Mouse (Mus musculus) forebrain, embryonic 12.5 days (tissue): ENCODE data around the gene Uqcrq. TPM values are rescaled to one million over a fixed set of nuclear protein-coding genes. Genes with fewer than 3 reads are reported as not detected.
A peak's percentile ranks its signal among the peaks of the same experiment; 100 is the strongest.

ENCODE experiments used
- ATAC-seq: fragments of 200-750 bp; cut with Nextera tagmentation; 2 replicates; pipeline ENCODE4 v1.8.0; 2017; ENCODE audit warnings: moderate TSS enrichment; ENCODE audit not compliant: low FRiP score
- H3K27ac ChIP-seq: fragments of 300-500 bp; sonication (generic); 2 replicates; pipeline ENCODE4 v1.5.1; 2016; ENCODE audit warnings: mild to moderate bottlenecking
- H3K27me3 ChIP-seq: fragments of 300-500 bp; sonication (generic); 2 replicates; pipeline ENCODE4 v1.6.1; 2016; ENCODE audit warnings: mild to moderate bottlenecking
- H3K36me3 ChIP-seq: fragments of 300-500 bp; sonication (generic); replicated peaks from 2 replicates; pipeline ENCODE4 v1.6.1; 2016; ENCODE audit warnings: mild to moderate bottlenecking
- H3K4me1 ChIP-seq: fragments of 300-500 bp; sonication (generic); 2 replicates; pipeline ENCODE4 v1.6.1; 2016
- H3K4me2 ChIP-seq: fragments of 300-500 bp; sonication (generic); 2 replicates; pipeline ENCODE4 v1.6.1; 2016; ENCODE audit warnings: mild to moderate bottlenecking, moderate library complexity
- H3K4me3 ChIP-seq: fragments of 300-500 bp; sonication (generic); replicated peaks from 2 replicates; pipeline ENCODE4 v1.5.1; 2016; ENCODE audit warnings: mild to moderate bottlenecking
- H3K9ac ChIP-seq: fragments of 300-500 bp; sonication (generic); 2 replicates; pipeline ENCODE4 v1.6.1; 2016; ENCODE audit warnings: mild to moderate bottlenecking
- H3K9me3 ChIP-seq: fragments of 300-500 bp; sonication (generic); 2 replicates; pipeline ENCODE4 v1.6.1; 2016
- WGBS: fragments of 180-500 bp; shearing (Covaris S2); methylation state at CpG from one replicate; pipeline ENCODE4 v1.1.7; 2016; 5-methylcytosine and 5-hydroxymethylcytosine counted together
- polyA plus RNA-seq: library from polyadenylated mRNA; unstranded; fragments of >200 nt; fragmentation: Nextera tagmentation; extraction: Ambion mirVana; gene quantifications from 2 replicates; pipeline ENCODE4 v1.2.1, GENCODE M21; 2016

The Uqcrq gene
- polyA plus RNA-seq, 1 experiment from 2014 or later, result 578 TPM

DNA sequence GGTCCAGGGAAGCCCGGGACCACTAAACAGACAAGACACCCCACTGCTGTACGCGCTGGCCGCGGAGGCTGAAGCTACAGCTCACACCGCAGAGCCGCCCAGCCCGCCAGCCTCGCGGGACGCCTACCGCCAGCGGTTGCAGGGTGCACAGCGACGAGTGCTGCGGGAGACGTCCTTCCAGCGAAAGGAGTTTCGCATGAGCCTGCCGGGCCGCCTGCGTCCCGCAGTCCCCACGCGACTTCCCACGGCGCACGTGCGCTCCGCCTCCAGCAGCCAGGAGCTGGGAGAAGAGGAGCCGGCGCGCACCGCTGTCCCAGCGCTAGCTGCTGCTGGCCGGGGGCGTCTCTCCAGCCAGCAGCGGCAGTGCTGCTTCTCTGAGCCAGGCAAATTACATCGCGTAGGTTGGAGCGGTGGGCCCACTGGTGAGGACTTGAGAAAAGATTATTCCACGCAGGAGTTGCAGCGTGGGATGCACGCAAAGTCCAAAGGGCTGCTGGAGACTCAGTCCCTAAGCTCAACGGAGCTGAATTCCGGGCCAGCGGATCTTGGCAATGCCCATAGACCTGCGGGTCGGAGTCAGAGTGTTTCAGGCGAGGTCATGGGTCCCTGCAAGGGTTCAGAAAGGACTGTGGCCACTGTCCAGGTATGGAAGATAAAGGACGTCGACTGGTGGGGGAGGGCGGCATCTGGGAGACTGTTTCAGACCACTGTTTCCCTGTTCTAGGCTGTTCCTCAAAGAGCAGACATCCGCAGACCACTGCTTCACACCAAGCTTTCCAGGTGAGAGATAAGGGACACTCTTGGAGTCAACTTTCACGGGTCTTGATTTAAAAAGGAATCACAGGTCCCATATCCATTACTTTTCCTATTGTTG is 33.2 kb upstream of the Uqcrq start:
- Histone ChIP-seq H3K9me3 (no peaks in the 10 kb centered on the region), H3K36me3 (no peaks in the 10 kb centered on the region), H3K27me3 (peaks cover 93% of the 10 kb centered on the region), H3K4me2 (peak overlapping the region; percentile 75), H3K27ac (no peak overlapping the region), H3K4me1 (peaks cover 19% of the 10 kb centered on the region), H3K4me3 (peak overlapping the region; percentile 44), H3K9ac (peak overlapping the region; percentile 55)
- WGBS, result 6% methylated on average over 55 of the region's 55 CpGs
- ATAC-seq, result no peak; the same call in 1 of the 2 replicates

DNA sequence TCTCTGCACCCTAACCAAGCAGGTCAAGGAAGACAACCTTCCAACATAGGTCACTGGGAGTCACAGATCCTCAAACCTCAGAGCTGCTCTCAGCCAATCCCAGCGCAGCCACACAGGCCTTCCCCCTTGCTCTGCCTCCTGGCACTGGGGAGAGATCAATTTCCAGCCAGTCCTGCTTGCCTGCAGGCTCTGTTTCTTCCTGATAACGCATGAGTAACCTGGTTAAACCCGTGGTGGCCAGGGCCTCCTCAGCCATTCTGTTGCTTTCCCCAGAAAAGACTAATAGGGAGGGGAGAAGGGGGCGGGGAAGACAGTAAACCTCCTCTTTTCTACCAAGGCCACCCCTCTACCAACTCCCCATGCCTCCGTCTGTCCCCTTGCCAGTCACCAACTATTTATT is 31.1 kb upstream of the Uqcrq start:
- 16% methylated on average over 5 of the region's 5 CpGs for WGBS
- H3K27me3 ChIP-seq, result peaks cover 96% of the 10 kb centered on the region
- peaks cover 23% of the 10 kb centered on the region for H3K4me1 ChIP-seq
- no peak overlapping the region for H3K9ac ChIP-seq
- ATAC-seq, result no peak
- H3K4me2 ChIP-seq, result no peak overlapping the region
- no peak overlapping the region for H3K27ac ChIP-seq
- H3K4me3 ChIP-seq, result no peak overlapping the region
- no peaks in the 10 kb centered on the region for H3K36me3 ChIP-seq
- H3K9me3 ChIP-seq, result no peaks in the 10 kb centered on the region

DNA sequence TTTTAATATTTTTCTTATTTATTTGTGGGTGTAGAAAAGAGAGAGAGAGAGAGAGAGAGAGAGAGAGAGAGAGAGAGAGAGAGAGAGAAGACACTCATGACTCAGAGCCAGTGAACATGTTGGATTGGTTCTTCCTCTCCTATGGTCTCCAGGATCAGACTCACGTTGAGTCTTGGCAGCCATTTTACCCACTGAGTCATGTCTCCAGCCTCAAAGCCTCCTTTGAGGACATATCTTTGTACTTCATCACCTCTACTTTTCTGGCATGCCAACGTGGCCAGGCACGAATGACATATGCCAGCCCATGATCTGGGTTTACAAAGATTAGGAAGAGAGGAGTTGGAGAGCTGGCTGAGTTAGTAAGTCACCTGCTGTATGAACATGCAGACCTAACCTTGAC is 29.6 kb upstream of the Uqcrq start:
- H3K4me3 ChIP-seq, result no peak overlapping the region
- H3K36me3 ChIP-seq, result no peaks in the 10 kb centered on the region
- H3K27ac ChIP-seq, result no peak overlapping the region
- ATAC-seq, result no peak
- peaks cover 20% of the 10 kb centered on the region for H3K4me1 ChIP-seq
- H3K27me3 ChIP-seq, result peaks cover 93% of the 10 kb centered on the region
- 83% methylated on average over 3 of the region's 3 CpGs for WGBS
- no peak overlapping the region for H3K4me2 ChIP-seq
- no peaks in the 10 kb centered on the region for H3K9me3 ChIP-seq
- no peak overlapping the region for H3K9ac ChIP-seq

DNA sequence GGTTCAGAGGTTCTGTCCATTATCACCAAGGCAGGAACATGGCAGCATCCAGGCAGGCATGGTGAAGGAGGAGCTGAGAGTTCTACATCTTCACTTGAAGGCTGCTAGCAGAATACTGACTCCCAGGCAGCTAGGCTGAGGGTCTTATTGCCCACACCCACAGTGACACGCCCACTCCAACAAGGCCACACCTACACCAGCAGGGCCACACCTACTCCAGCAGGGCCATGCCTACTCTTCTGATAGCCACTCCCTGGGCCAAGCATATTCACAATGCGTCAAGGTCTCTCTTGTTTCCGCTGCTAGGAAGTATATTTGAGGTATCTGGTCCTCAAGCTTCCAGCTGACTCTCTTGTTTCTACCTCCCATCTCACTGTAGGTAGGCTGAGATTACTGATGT is 28.4 kb upstream of the Uqcrq start:
- Histone ChIP-seq H3K4me1 (peaks cover 18% of the 10 kb centered on the region), H3K27ac (no peak overlapping the region), H3K9me3 (no peaks in the 10 kb centered on the region), H3K4me2 (no peak overlapping the region), H3K36me3 (no peaks in the 10 kb centered on the region), H3K27me3 (peaks cover 89% of the 10 kb centered on the region), H3K9ac (no peak overlapping the region), H3K4me3 (no peak overlapping the region)
- WGBS, result 63% methylated on average over 3 of the region's 3 CpGs
- ATAC-seq, result no peak

DNA sequence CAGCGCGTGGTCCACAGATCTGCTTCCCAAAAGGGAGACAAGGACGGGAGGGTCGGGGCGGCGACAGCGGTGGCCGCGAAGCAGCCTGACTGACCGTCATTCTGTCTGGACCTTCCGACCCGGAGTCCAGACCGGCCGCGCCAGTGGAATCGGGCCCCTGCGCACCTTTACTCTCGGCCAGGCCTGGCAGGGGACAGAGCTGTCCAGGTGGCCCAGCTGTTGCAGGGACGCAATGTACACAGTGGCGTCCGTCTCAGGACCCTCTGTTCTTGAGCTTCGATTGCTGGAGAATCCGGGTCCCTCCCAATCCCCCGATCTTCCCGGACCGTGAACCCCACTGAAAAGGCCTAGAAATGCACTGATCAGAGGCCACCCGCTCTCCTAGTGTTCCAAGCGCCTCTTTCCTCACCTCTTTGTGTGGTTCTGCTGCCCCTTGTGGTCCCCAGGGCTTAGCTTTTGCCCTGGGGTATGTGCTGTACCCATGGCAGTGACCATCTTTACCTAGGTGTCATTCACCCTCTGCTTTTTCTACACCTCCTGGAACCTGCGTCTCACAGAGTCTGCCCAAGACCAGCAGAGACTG is 26.8 kb upstream of the Uqcrq start:
- ATAC-seq, result peak; percentile 46; the same call in 1 of the 2 replicates
- peaks cover 9% of the 10 kb centered on the region for H3K4me1 ChIP-seq
- peak overlapping the region; percentile 47 for H3K4me3 ChIP-seq
- peak overlapping the region; percentile 61 for H3K9ac ChIP-seq
- no peaks in the 10 kb centered on the region for H3K36me3 ChIP-seq
- H3K9me3 ChIP-seq, result no peaks in the 10 kb centered on the region
- peak overlapping the region; percentile 81 for H3K4me2 ChIP-seq
- 5% methylated on average over 29 of the region's 29 CpGs for WGBS
- H3K27me3 ChIP-seq, result peaks cover 74% of the 10 kb centered on the region
- H3K27ac ChIP-seq, result no peak overlapping the region

DNA sequence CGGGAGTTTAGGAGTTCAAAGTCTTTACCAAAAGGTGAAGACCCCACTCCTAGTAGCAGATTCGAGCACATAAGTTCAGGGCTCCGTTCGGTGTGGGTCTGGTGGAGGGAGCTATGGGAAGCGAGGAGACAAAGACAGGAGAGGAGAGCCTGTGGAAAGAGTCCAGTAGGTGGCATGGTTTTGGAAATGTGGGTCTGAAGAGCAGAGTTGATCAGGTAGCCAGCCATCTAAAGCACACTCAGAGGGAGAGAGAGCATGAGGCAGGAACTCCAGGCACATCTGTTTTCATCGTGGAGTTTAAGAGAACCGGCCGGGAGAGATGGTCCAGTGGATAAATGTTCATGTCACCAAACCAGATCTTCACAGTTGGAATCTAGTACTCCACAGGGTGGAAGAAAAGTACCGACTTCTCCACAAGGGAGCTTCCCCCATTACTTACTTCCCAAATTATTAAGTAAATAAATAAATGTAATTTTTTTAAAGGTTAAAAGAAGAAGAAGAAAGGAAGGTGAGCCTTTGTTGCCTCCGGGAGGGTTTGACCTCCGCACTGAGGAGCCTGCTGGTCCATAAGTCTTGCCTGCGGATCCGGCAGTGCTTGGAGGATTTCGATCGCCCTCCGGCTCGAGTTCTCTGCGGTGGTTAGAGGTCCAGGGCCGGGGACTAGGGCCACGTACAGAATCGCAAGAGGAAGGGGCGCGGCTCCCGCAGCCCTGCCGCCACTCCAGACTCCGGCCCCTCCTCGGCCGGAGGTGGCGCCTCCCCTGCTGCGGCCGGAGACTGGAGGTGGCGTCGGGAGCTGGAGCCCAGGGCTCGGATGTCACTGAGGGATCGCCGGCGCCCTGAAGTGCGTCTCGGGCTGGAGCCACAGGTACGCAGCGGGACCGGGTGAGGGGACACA is 26.1 kb upstream of the Uqcrq start, which contains the start of the genes Gm10447 and Shroom1:
Gm10447 (minus strand) TSS at position 637 of the 898 bp plus-strand sequence.
Shroom1 (plus strand) TSS at position 732 of the 898 bp plus-strand sequence.
- peak within 1 kb of the TSS; percentile 47 for H3K4me3 ChIP-seq
- no peaks in the 10 kb centered on the region for H3K9me3 ChIP-seq
- H3K4me2 ChIP-seq, result peak within 1 kb of the TSS; percentile 81
- peaks cover 9% of the 10 kb centered on the region for H3K4me1 ChIP-seq
- peaks cover 66% of the 10 kb centered on the region for H3K27me3 ChIP-seq
- peak; percentile 44 for ATAC-seq
- 4% methylated on average over 42 of the region's 42 CpGs for WGBS
- no peaks in the 10 kb centered on the region for H3K36me3 ChIP-seq
- no peak within 1 kb of the TSS for H3K27ac ChIP-seq
- H3K9ac ChIP-seq, result peak within 1 kb of the TSS; percentile 61

DNA sequence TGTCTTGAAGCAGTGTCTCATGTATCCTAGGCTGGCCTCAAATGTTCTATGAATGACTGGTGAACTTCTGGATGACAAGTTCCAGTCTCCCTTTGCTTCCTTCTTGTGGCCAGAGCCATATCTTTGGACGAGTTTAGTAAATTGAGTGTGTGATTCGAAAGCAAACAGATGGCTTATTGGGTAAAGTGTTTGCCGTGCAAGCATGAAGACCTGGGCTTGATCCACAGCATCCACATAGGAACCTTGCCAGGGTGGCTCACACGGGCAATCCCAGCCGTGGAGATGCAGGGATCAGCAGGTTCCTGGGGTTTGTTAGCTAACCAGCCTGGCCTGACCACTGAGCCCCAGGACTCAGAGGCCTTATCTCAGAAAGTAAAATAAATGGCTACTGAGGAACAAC is 22.4 kb upstream of the Uqcrq start:
- Histone ChIP-seq H3K27ac (no peak overlapping the region), H3K9me3 (no peaks in the 10 kb centered on the region), H3K9ac (no peak overlapping the region), H3K4me2 (no peak overlapping the region), H3K4me3 (no peak overlapping the region), H3K4me1 (peaks cover 9% of the 10 kb centered on the region), H3K36me3 (no peaks in the 10 kb centered on the region), H3K27me3 (peaks cover 47% of the 10 kb centered on the region)
- no peak for ATAC-seq
- 88% methylated on average over 5 of the region's 5 CpGs for WGBS

DNA sequence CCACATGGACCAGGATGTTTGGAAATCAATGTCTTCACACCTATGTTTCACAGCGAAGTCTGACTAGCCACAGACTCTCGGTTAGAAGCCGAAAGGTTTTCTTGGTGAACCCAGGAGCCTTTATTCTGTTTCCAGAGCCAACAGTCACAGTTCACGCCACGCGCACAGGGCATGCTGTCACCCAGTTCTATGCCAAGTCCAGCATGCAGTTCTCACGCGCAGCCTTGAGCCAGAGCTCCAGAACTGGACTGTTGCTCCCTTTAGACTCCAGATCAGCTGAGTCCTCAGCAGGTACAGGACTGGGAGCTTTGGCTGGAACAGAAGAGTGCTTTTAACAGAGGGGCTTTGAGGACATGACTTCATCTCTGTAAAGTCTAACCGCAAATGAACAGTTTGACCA is 21.8 kb upstream of the Uqcrq start:
- H3K27me3 ChIP-seq, result peaks cover 41% of the 10 kb centered on the region
- no peak overlapping the region for H3K4me2 ChIP-seq
- 95% methylated on average over 9 of the region's 9 CpGs for WGBS
- H3K36me3 ChIP-seq, result no peaks in the 10 kb centered on the region
- H3K4me1 ChIP-seq, result peaks cover 8% of the 10 kb centered on the region
- no peaks in the 10 kb centered on the region for H3K9me3 ChIP-seq
- no peak overlapping the region for H3K27ac ChIP-seq
- H3K4me3 ChIP-seq, result no peak overlapping the region
- no peak for ATAC-seq
- no peak overlapping the region for H3K9ac ChIP-seq

DNA sequence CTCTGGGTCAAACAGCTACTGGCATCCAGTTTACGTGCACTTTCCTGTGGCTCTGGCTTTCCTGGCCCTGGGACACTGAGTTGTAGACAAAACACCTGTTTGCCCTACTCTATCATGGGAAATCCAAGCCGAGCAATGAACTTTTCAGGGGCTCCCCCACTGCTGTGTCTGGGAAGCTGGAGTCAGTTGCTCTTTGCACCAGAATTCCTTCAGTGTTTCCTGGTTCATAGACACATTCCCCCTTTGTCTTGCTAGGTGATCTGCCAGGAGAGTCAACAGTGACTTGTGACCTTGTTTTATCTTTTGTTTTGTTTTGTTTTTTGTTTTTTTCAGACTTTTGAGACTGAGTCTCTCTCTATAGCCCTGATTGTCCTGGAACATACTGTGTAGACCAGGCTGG is 20.7 kb upstream of the Uqcrq start:
- H3K27ac ChIP-seq, result no peak overlapping the region
- WGBS, result 83% methylated on average over 2 of the region's 2 CpGs
- H3K9ac ChIP-seq, result no peak overlapping the region
- H3K4me3 ChIP-seq, result no peak overlapping the region
- no peaks in the 10 kb centered on the region for H3K9me3 ChIP-seq
- no peaks in the 10 kb centered on the region for H3K36me3 ChIP-seq
- no peak for ATAC-seq
- H3K27me3 ChIP-seq, result peaks cover 31% of the 10 kb centered on the region
- no peak overlapping the region for H3K4me2 ChIP-seq
- H3K4me1 ChIP-seq, result no peaks in the 10 kb centered on the region

DNA sequence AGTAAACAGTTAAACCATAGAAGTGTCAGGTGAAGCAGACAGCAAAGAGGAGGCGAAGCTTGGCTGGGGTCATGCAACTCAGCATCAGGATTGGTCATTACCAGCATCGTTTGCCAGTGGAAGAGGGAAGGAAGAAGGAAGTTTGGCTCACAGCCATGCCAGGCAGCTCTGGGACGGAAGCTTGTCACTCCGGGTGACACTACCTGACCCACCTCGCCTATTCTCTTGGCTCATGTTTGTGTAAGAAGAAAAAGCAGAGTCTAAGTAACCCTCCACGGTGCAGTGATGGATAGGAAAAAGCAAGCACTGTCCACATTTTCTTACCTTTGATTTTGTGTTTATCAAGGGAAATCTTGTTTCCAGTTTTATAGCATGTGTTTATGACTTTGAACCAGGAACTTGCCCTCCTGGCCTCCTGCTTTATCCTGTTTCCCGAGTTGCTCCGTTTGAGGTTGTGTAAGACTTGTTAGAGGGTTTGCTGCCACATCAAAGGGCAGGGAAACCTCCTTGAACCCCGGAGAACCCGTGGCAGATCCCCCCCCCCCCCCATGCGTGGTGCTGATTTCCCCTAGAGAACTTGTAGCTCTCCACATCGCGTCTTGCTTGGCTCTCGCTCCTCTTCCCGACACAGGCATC is 19.6 kb upstream of the Uqcrq start:
- no peak for ATAC-seq
- 71% methylated on average over 15 of the region's 15 CpGs for WGBS

DNA sequence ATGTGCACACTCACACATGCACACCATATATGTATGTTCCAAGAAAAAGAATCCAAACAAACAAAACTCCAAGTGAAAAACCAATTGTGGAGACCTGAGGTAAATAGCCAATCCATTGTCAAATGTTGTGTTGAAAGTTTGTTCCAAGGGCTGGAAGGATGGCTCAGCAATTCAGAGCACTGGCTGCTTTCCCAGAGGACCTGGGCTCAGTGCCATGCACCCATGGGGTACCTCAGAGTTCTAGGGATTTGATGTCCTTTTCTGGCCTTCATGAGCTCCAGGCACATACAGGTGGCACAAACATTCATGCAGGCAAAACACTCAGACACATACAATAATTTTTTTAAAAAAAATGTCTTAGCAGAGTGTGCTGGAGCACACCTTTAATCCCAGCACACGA is 17.9 kb upstream of the Uqcrq start:
- no peak overlapping the region for H3K9ac ChIP-seq

More for the DNA sequence above, 19.6 kb upstream of the Uqcrq start:
- Histone ChIP-seq H3K9me3 (no peaks in the 10 kb centered on the region), H3K9ac (no peak overlapping the region), H3K36me3 (no peaks in the 10 kb centered on the region), H3K27me3 (peaks cover 21% of the 10 kb centered on the region), H3K4me3 (no peak overlapping the region), H3K4me1 (no peaks in the 10 kb centered on the region), H3K27ac (no peak overlapping the region), H3K4me2 (no peak overlapping the region)

More for the DNA sequence above, 17.9 kb upstream of the Uqcrq start:
- Histone ChIP-seq H3K27ac (no peak overlapping the region), H3K4me3 (no peak overlapping the region), H3K36me3 (no peaks in the 10 kb centered on the region), H3K27me3 (peaks cover 14% of the 10 kb centered on the region; the same call in 1 of the 2 replicates), H3K4me2 (no peak overlapping the region), H3K4me1 (no peaks in the 10 kb centered on the region), H3K9me3 (no peaks in the 10 kb centered on the region)
- 93% methylated on average over 1 of the region's 1 CpGs for WGBS
- no peak for ATAC-seq
